Mouse (Mus musculus) ZHBTc4 (cell line): ENCODE measurements at regions not wholly inside any gene's neighbourhood (a gene's known extent, or its start where the extent isn't known, plus 50 kb on each side); places are given as distances from the start of the nearest gene placed in this dataset.

Experiments used
- DNase-seq: peaks from one replicate; pipeline ENCODE4 v3.0.0-alpha.2; 2011; ENCODE audit warnings: low read depth, low spot score

DNA sequence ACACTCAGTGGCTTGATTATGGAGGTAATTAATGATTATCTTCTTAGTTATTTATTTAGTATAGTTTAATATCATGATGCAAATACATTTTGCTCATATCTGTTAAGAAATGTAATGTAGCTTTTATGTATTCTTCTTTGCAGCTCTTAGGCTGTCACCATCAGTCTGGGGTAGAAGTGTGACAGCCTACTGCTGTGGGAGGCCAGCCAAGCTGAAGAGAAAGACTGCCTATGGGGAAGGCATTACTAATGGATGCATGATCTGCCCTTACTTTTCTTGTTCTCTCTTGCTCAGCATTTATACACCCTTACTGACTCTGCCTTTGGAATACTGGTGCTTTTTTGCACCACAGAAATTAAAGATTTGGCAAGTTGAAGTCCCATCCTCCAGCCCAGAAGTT is 362.8 kb upstream of the Stxbp6 start:
- no peak for DNase-seq

GRCm38 (mm10) chr12:45399436-45399835 is 324.9 kb upstream of the Stxbp6 start:
- no peak for DNase-seq

GRCm38 (mm10) chr12:45384864-45385263 is 310.4 kb upstream of the Stxbp6 start:
- peak; percentile 57 for DNase-seq
